Mouse (Mus musculus) spleen, postnatal 36 days (tissue): ENCODE measurements around the gene Trpv5.

Experiments used
- DNase-seq, 2 experiments: peaks; one replicate each; pipeline ENCODE4 v3.0.0; 2022; ENCODE audit warnings: low spot score in 2 of 2, mixed read lengths in 1 of 2

Gene Trpv5

GRCm38 (mm10) chr6:41680669-41681068 lies at the start of gene Trpv5:
TSS of gene Trpv5 (minus strand) at chr6:41680769.
- DNase-seq: no peak

- DNase-seq: no peak
These were observed 47.5 kb upstream of the Trpv5 start for GRCm38 (mm10) chr6:41727989-41728609.

- no peak for DNase-seq
These were observed 40.9 kb upstream of the Trpv5 start for GRCm38 (mm10) chr6:41721430-41721829.

- no peak for DNase-seq
These were observed 29.7 kb upstream of the Trpv5 start for GRCm38 (mm10) chr6:41710281-41710680.

- DNase-seq: peak; percentile 33 to 65
These were observed 25.7 kb upstream of the Trpv5 start for GRCm38 (mm10) chr6:41706275-41706674.

- peak; percentile 59 to 77 for DNase-seq
These were observed 23.6 kb upstream of the Trpv5 start, which contains the start of gene Kel for GRCm38 (mm10) chr6:41704123-41704522. TSS of gene Kel (minus strand) at chr6:41704339.

GRCm38 (mm10) chr6:41702928-41703327 lies 22.4 kb upstream of the Trpv5 start:
- peak; percentile 32 to 57 for DNase-seq

- DNase-seq: no peak
These were observed 20.7 kb upstream of the Trpv5 start for GRCm38 (mm10) chr6:41701245-41701644.

- DNase-seq: no peak
These were observed 13.8 kb upstream of the Trpv5 start for GRCm38 (mm10) chr6:41694407-41694806.

GRCm38 (mm10) chr6:41692200-41692599 lies 11.6 kb upstream of the Trpv5 start:
- DNase-seq: no peak

GRCm38 (mm10) chr6:41685596-41685995 lies 5.0 kb upstream of the Trpv5 start:
- DNase-seq: no peak

- no peak for DNase-seq
These were observed 4.3 kb upstream of the Trpv5 start for GRCm38 (mm10) chr6:41684911-41685310.

- no peak for DNase-seq
These were observed 3.6 kb upstream of the Trpv5 start, which contains the start of gene Llcfc1 for GRCm38 (mm10) chr6:41684131-41684530. TSS of gene Llcfc1 (plus strand) at chr6:41684431.

- no peak for DNase-seq
These were observed 1.1 kb upstream of the Trpv5 start for GRCm38 (mm10) chr6:41681656-41682055.

- DNase-seq: no peak
These were observed 4.0 kb downstream of the Trpv5 start for GRCm38 (mm10) chr6:41676530-41676929.

- DNase-seq: no peak
These were observed 18.2 kb downstream of the Trpv5 start for GRCm38 (mm10) chr6:41662320-41662719.

- no peak for DNase-seq
These were observed 22.1 kb downstream of the Trpv5 start for GRCm38 (mm10) chr6:41658487-41658886.

- DNase-seq: no peak
These were observed 25.9 kb downstream of the Trpv5 start for GRCm38 (mm10) chr6:41654648-41655047.

- DNase-seq: no peak
These were observed 27.4 kb downstream of the Trpv5 start for GRCm38 (mm10) chr6:41653173-41653572.

- no peak for DNase-seq
These were observed 33.9 kb downstream of the Trpv5 start for GRCm38 (mm10) chr6:41646672-41647071.

- no peak for DNase-seq
These were observed 34.3 kb downstream of the Trpv5 start for GRCm38 (mm10) chr6:41646220-41646619.

GRCm38 (mm10) chr6:41643227-41643626 lies 37.3 kb downstream of the Trpv5 start:
- DNase-seq: no peak

- DNase-seq: no peak
These were observed 37.8 kb downstream of the Trpv5 start for GRCm38 (mm10) chr6:41642765-41643164.
